Mouse (Mus musculus) liver, embryonic 15.5 days (tissue): ENCODE data around the gene Mki67. TPM values are rescaled to one million over a fixed set of nuclear protein-coding genes. Genes with fewer than 3 reads are reported as not detected.
"Not testable (repeated sequence)": the region's sequence is repeated elsewhere in the genome, so short reads cannot be mapped to it uniquely, and the experiment has no call there.

ENCODE experiments used
- ATAC-seq: fragments of 200-750 bp; cut with Nextera tagmentation; 2 replicates; pipeline ENCODE4 v1.8.0; 2017; ENCODE audit warnings: moderate number of reproducible peaks, mild to moderate bottlenecking, moderate library complexity; ENCODE audit not compliant: insufficient read depth
- H3K27ac ChIP-seq: fragments of 300-500 bp; sonication (generic); replicated peaks from 2 replicates; pipeline ENCODE4 v1.5.1; 2015; ENCODE audit warnings: mild to moderate bottlenecking, inconsistent platforms
- H3K27me3 ChIP-seq: fragments of 300-500 bp; sonication (generic); 2 replicates; pipeline ENCODE4 v1.6.1; 2015; ENCODE audit warnings: mild to moderate bottlenecking, inconsistent platforms
- H3K36me3 ChIP-seq: fragments of 300-500 bp; sonication (generic); replicated peaks from 2 replicates; pipeline ENCODE4 v1.6.1; 2015; ENCODE audit warnings: moderate library complexity, mild to moderate bottlenecking, inconsistent platforms
- H3K4me1 ChIP-seq: fragments of 300-500 bp; sonication (generic); replicated peaks from 2 replicates; pipeline ENCODE4 v1.6.1; 2015; ENCODE audit warnings: inconsistent platforms
- H3K4me2 ChIP-seq: fragments of 300-500 bp; sonication (generic); 2 replicates; pipeline ENCODE4 v1.6.1; 2015; ENCODE audit warnings: moderate library complexity, mild to moderate bottlenecking, inconsistent platforms
- H3K4me3 ChIP-seq: fragments of 300-500 bp; sonication (generic); replicated peaks from 2 replicates; pipeline ENCODE4 v1.5.1; 2015; ENCODE audit warnings: mild to moderate bottlenecking, inconsistent platforms
- H3K9ac ChIP-seq: fragments of 300-500 bp; sonication (generic); 2 replicates; pipeline ENCODE4 v1.6.1; 2015; ENCODE audit warnings: moderate library complexity, mild to moderate bottlenecking, inconsistent platforms
- H3K9me3 ChIP-seq: fragments of 300-500 bp; sonication (generic); replicated peaks from 2 replicates; pipeline ENCODE4 v1.6.1; 2016; ENCODE audit warnings: inconsistent platforms
- WGBS: fragments of 180-500 bp; shearing (Covaris S2); methylation state at CpG from one replicate; pipeline ENCODE4 v1.1.7; 2015; ENCODE audit warnings: mixed read lengths; ENCODE audit not compliant: insufficient replicate concordance; 5-methylcytosine and 5-hydroxymethylcytosine counted together
- polyA plus RNA-seq: library from polyadenylated mRNA; unstranded; fragments of >200 nt; fragmentation: Nextera tagmentation; extraction: Ambion mirVana; gene quantifications from 2 replicates; pipeline ENCODE4 v1.2.1, GENCODE M21; 2015

Mki67 gene
- polyA plus RNA-seq, 1 experiment from 2014 or later: 99.4 TPM

DNA sequence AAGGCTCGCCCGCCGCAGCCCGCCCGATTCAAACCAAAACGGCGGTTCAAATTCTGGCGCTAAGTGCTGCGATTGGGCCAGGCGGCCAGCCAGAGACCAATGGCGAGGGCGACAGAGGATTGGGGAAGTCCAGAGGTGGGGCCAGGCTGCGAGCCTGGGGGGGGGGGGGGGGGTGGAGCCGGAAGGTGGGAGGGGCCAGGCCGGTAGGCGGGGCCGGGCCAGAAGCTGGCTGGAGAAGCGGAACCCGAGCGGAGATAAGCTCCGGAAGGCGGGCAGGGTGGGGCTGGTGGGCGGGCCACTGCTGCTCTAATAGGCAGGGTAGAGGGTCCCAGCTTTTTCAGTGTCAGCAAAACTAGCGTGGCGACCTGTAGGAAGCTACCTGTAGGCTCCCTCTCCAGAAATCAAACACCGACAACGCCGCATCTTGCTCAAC is 300 bp upstream of the Mki67 start:
- peak overlapping the region; percentile 100 for H3K9ac ChIP-seq
- H3K36me3 ChIP-seq: peaks cover 22% of the 10 kb centered on the region
- peak overlapping the region; percentile 99 for H3K4me3 ChIP-seq
- no peaks in the 10 kb centered on the region for H3K27me3 ChIP-seq
- ATAC-seq: peak; percentile 96
- WGBS: under 1% methylated on average over 27 of the region's 28 CpGs
- peak overlapping the region; percentile 94 for H3K27ac ChIP-seq
- H3K4me1 ChIP-seq: peaks cover 58% of the 10 kb centered on the region
- no peaks in the 10 kb centered on the region for H3K9me3 ChIP-seq
- peak overlapping the region; percentile 75 for H3K4me2 ChIP-seq

DNA sequence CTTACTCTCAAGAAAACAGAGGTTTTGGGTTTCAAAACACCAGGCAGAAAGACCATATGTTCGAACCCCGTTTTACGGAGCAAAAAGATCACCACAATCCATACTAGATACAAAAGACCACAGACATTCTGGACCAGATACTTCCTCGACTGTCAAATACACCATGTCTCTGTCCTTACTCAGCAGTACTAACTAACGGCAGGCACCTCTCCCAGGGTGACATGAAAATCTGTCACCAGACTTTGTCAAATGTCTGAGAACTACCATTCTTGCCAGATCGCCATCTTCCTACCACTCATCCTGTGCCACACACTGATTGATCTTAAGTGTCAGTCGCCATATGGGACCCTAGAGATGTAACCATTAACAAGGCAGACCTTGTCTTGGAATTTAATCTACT is 995 bp downstream of the Mki67 start:
- peak overlapping the region; percentile 99 for H3K4me3 ChIP-seq
- H3K36me3 ChIP-seq: peaks cover 33% of the 10 kb centered on the region
- H3K27ac ChIP-seq: peak overlapping the region; percentile 94
- WGBS: under 1% methylated on average over 7 of the region's 7 CpGs
- H3K9me3 ChIP-seq: no peaks in the 10 kb centered on the region
- no peak for ATAC-seq
- H3K4me2 ChIP-seq: peak overlapping the region; percentile 75
- H3K4me1 ChIP-seq: peaks cover 58% of the 10 kb centered on the region
- no peaks in the 10 kb centered on the region for H3K27me3 ChIP-seq
- peak overlapping the region; percentile 100 for H3K9ac ChIP-seq

DNA sequence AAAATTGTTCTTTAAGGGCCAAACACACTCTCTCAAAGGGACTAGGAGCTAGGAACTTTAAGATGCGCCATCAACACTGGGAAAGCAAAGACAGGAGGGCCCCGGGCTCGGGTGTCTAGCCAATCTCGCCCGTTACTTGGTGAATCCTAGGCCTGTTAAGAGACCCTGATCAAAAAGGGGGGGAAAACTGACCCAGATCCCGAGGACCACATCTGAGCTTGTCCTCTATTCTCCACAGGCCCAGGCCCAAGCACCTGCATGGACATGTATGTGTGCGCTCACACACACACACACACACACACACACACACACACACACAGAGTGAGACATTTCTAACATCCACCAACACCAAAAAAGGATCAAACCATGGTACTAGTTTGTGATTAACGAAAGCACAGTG is 2.8 kb downstream of the Mki67 start:
- no peak for ATAC-seq
- H3K4me3 ChIP-seq: peak overlapping the region; percentile 99
- peak overlapping the region; percentile 100 for H3K9ac ChIP-seq
- peaks cover 51% of the 10 kb centered on the region for H3K36me3 ChIP-seq
- no peaks in the 10 kb centered on the region for H3K9me3 ChIP-seq
- H3K27ac ChIP-seq: peak overlapping the region; percentile 67
- H3K4me1 ChIP-seq: peaks cover 41% of the 10 kb centered on the region
- H3K4me2 ChIP-seq: peak overlapping the region; percentile 75
- WGBS: 64% methylated on average over 8 of the region's 8 CpGs
- H3K27me3 ChIP-seq: no peaks in the 10 kb centered on the region

DNA sequence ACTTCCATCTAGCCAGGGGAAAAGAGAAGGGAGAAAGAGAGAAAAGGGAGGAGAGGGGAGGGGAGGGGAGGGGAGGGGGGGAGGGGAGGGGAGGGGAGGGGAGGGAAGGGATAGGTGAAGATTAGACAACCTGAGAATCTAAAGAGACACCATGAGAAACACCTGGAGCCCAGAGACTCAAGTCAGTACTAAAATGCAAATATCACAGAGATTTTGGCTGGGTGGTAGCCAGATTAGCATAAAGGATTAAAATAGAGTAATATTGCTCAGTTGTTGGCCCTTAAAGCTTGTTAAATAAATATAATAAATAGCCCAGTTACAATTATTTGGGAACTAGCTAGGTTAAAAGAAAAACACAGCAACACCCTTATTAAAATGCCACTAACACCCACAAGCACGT is 3.6 kb downstream of the Mki67 start:
- Histone ChIP-seq H3K4me1 (peaks cover 37% of the 10 kb centered on the region), H3K36me3 (peaks cover 59% of the 10 kb centered on the region), H3K9me3 (no peaks in the 10 kb centered on the region), H3K27me3 (no peaks in the 10 kb centered on the region), H3K9ac (peak overlapping the region; percentile 100), H3K27ac (peak overlapping the region; percentile 67), H3K4me3 (peak overlapping the region; percentile 99), H3K4me2 (peak overlapping the region; percentile 75)
- no peak for ATAC-seq
- 71% methylated on average over 1 of the region's 1 CpGs for WGBS

DNA sequence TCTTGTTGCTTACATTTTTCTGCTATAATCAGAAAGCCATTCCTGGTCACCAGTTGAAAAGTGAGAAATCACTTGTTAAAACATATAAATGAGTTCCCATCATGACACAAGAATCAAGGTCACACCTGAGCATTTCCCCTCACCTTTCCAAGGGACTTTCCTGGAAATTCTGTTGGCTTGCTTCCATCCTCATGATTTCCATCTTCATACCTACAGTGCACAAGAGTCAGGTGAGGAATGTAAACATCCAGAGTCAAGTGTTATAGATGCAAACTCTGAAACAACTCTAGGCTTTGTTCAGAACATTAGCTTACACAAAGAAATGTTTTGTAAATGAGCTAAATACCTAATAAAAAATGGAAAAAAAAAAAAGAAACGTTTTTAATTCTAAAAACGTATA is 5.5 kb downstream of the Mki67 start:
- Histone ChIP-seq H3K4me3 (no peak overlapping the region), H3K27ac (peak overlapping the region; percentile 10; the same call in 1 of the 2 replicates), H3K9me3 (no peaks in the 10 kb centered on the region), H3K9ac (no peak overlapping the region), H3K4me2 (no peak overlapping the region), H3K36me3 (peaks cover 78% of the 10 kb centered on the region), H3K27me3 (no peaks in the 10 kb centered on the region), H3K4me1 (peaks cover 34% of the 10 kb centered on the region)
- 65% methylated on average over 2 of the region's 2 CpGs for WGBS
- ATAC-seq: no peak

DNA sequence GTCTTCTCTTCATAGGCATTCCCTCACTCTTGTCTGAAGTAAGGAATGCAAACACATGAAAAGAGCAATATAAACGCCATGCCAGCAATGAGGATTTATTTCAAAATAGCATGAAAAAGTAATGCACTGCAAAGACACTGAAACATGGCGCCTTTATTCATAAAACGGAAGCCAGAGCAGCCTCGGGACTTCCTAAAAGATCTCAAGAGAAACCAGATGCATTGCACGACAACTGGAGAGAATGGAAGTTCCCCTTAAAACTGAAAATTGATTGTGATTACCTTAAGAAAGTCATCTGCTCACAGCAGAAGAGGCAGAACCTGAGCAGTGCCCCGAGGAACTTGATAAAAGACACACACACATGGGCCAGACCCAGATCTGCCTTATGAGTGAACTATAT is 10.4 kb downstream of the Mki67 start:
- no peaks in the 10 kb centered on the region for H3K9me3 ChIP-seq
- peaks cover 28% of the 10 kb centered on the region for H3K4me1 ChIP-seq
- no peak overlapping the region for H3K9ac ChIP-seq
- H3K27me3 ChIP-seq: no peaks in the 10 kb centered on the region
- WGBS: 87% methylated on average over 6 of the region's 6 CpGs
- H3K36me3 ChIP-seq: peaks cover 100% of the 10 kb centered on the region
- no peak overlapping the region for H3K27ac ChIP-seq
- no peak overlapping the region for H3K4me2 ChIP-seq
- ATAC-seq: no peak
- no peak overlapping the region for H3K4me3 ChIP-seq

DNA sequence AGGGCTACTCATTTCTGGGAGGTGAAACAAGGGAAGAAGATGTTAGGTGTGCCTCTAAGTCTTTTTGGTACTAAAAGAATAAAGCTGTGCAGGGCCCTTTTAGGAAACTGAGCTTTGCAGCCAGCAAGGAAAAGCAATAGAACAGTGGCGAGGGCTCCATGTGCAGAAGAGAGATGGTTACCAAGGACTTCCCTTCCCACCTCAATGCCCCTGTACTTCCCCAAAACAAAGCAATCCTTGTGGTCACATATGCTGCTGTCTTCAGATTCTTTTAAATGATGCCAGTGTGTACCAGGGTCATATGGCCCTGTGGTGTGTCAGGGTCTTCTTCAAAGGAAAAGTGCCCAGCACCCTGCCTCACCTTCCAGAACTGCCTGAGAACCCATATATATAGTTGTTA is 11.1 kb downstream of the Mki67 start:
- peaks cover 100% of the 10 kb centered on the region for H3K36me3 ChIP-seq
- no peak overlapping the region for H3K4me3 ChIP-seq
- ATAC-seq: no peak
- peaks cover 23% of the 10 kb centered on the region for H3K4me1 ChIP-seq
- H3K4me2 ChIP-seq: no peak overlapping the region
- WGBS: 55% methylated on average over 1 of the region's 1 CpGs
- H3K9me3 ChIP-seq: no peaks in the 10 kb centered on the region
- peak overlapping the region; percentile 56; the same call in 1 of the 2 replicates for H3K27ac ChIP-seq
- no peaks in the 10 kb centered on the region for H3K27me3 ChIP-seq
- H3K9ac ChIP-seq: no peak overlapping the region

DNA sequence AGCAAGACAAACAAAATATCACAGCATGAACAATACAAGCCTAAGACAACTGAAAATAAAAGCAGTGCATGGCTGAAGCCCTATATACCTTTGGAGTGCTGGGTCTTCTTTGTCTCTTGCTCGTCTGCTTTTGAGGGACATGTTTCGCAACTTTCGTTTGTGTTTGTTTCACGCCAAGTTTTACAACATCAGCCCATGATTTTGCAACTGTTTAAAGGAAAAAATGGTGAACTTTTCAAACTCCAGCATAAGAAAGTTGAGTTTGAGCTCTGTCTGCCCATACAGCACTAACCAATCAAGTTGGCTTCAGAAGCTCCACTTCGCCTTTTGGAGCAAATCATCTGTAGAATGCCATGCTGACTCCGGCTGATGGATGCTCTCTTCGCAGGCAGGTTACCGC is 11.9 kb downstream of the Mki67 start:
- Histone ChIP-seq H3K9ac (no peak overlapping the region), H3K27me3 (no peaks in the 10 kb centered on the region), H3K36me3 (peaks cover 100% of the 10 kb centered on the region), H3K9me3 (no peaks in the 10 kb centered on the region), H3K4me1 (peaks cover 23% of the 10 kb centered on the region), H3K27ac (peak overlapping the region; percentile 56), H3K4me3 (no peak overlapping the region), H3K4me2 (no peak overlapping the region)
- 88% methylated on average over 8 of the region's 8 CpGs for WGBS
- ATAC-seq: no peak

DNA sequence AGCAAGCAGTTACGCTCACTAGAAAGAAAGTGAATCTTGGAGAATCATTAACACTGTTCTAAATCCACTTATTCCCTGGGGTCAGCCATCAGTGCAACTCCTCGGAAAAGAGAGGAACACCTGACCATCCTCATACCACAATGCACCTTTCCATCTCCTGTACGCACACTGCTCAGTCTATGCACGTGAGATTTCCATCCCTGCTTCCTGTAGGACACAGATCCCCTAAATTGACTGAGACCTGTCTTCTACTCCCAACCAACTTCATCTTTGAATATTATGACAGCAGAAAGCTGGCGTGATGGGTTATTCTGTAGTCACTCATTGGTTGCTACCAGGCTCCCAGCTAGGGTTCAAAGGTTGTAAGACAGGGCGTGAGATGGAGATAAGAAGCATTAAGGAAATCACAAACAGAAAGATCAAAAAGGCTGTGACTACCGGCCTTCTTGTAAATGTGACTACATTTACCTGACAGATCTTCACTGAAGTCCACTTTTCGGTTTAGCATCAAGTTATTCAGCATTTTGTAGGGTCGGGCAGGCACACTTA is 12.5 kb downstream of the Mki67 start:
- Histone ChIP-seq H3K27me3 (no peaks in the 10 kb centered on the region), H3K36me3 (peaks cover 100% of the 10 kb centered on the region), H3K9ac (no peak overlapping the region), H3K4me2 (no peak overlapping the region), H3K4me1 (peaks cover 23% of the 10 kb centered on the region), H3K4me3 (no peak overlapping the region), H3K27ac (no peak overlapping the region), H3K9me3 (no peaks in the 10 kb centered on the region)
- WGBS: 89% methylated on average over 9 of the region's 9 CpGs
- no peak for ATAC-seq

DNA sequence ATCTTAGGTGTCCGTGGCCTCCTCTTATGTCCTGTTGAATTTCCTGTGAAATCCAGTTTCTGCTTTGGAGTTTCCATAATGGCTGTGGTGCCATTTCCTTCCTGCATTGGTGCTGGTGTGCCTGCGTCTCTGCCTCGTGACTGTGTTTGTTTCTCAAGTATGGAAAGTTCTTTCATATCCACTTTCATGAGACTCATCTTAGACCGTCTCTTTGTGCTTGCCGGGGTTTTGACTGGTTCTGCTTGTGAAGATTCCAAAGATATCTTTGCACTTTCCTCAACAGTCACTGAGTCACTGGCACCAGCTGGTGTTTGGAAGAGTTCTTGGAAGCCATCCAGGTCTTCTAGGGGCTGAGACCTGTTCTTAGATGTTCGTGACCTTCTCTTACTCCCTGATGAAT is 16.8 kb downstream of the Mki67 start:
- not testable (repeated sequence) for ATAC-seq, H3K4me2 ChIP-seq
- 88% methylated on average over 6 of the region's 6 CpGs for WGBS

DNA sequence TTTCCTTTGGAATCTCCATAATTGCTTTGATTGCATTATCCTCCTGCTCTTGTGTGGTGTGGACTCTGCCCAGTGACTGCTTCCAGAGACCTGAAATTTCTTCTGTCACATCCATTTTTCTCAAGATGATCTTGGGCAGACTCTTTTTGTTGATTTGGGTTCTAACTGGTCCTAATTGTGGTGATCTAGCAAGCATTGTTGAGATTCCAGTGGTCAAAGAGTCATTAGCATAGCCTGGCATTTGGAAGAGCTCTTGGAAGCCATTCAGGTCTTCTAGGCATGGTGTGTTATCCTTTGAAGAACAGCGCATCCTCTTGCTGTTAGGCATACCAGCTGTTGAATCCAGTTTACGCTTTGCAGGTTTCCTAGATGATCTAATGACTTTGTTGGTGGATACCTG is 17.8 kb downstream of the Mki67 start:
- no peaks in the 10 kb centered on the region for H3K27me3 ChIP-seq
- no peak for ATAC-seq
- H3K4me3 ChIP-seq: no peak overlapping the region
- H3K4me1 ChIP-seq: no peaks in the 10 kb centered on the region; the same call in 1 of the 2 replicates
- no peak overlapping the region for H3K9ac ChIP-seq
- H3K27ac ChIP-seq: no peak overlapping the region
- H3K9me3 ChIP-seq: no peaks in the 10 kb centered on the region
- H3K4me2 ChIP-seq: no peak overlapping the region
- peaks cover 99% of the 10 kb centered on the region for H3K36me3 ChIP-seq
- 98% methylated on average over 2 of the region's 2 CpGs for WGBS

More for the DNA sequence above, 16.8 kb downstream of the Mki67 start:
- not testable (repeated sequence) for H3K9ac ChIP-seq, H3K4me1 ChIP-seq, H3K27me3 ChIP-seq, H3K27ac ChIP-seq, H3K4me3 ChIP-seq, H3K9me3 ChIP-seq
- peaks cover 100% of the 10 kb centered on the region for H3K36me3 ChIP-seq
